Mouse (Mus musculus) midbrain, embryonic 15.5 days (tissue): Measurements from ENCODE around the gene Gps1. TPM values are rescaled to one million over a fixed set of nuclear protein-coding genes. Genes with fewer than 3 reads are reported as not detected.
"Not testable (repeated sequence)": the region's sequence is repeated elsewhere in the genome, so short reads cannot be mapped to it uniquely, and the experiment has no call there.

Experiments
- ATAC-seq: fragments of 200-750 bp; cut with Nextera tagmentation; replicated peaks from 2 replicates; pipeline ENCODE4 v1.8.0; 2017; ENCODE audit warnings: moderate TSS enrichment
- H3K27ac ChIP-seq: fragments of 300-500 bp; sonication (generic); 2 replicates; pipeline ENCODE4 v1.5.1; 2015; ENCODE audit warnings: mild to moderate bottlenecking, inconsistent platforms
- H3K27me3 ChIP-seq: fragments of 300-500 bp; sonication (generic); replicated peaks from 2 replicates; pipeline ENCODE4 v1.6.1; 2015; ENCODE audit warnings: inconsistent platforms
- H3K36me3 ChIP-seq: fragments of 300-500 bp; sonication (generic); replicated peaks from 2 replicates; pipeline ENCODE4 v1.6.1; 2015; ENCODE audit warnings: inconsistent platforms
- H3K4me1 ChIP-seq: fragments of 300-500 bp; sonication (generic); 2 replicates; pipeline ENCODE4 v1.6.1; 2015; ENCODE audit warnings: inconsistent platforms
- H3K4me2 ChIP-seq: fragments of 300-500 bp; sonication (generic); 2 replicates; pipeline ENCODE4 v1.6.1; 2015; ENCODE audit warnings: inconsistent platforms, mild to moderate bottlenecking, moderate library complexity
- H3K4me3 ChIP-seq: fragments of 300-500 bp; sonication (generic); 2 replicates; pipeline ENCODE4 v1.5.1; 2015; ENCODE audit warnings: mild to moderate bottlenecking, inconsistent platforms
- H3K9ac ChIP-seq: fragments of 300-500 bp; sonication (generic); 2 replicates; pipeline ENCODE4 v1.6.1; 2015; ENCODE audit warnings: mild to moderate bottlenecking, inconsistent platforms
- H3K9me3 ChIP-seq: fragments of 300-500 bp; sonication (generic); 2 replicates; pipeline ENCODE4 v1.6.1; 2016; ENCODE audit warnings: inconsistent platforms
- WGBS: fragments of 180-500 bp; shearing (Covaris S2); methylation state at CpG from one replicate; pipeline ENCODE4 v1.1.7; 2015; ENCODE audit warnings: mixed read lengths; 5-methylcytosine and 5-hydroxymethylcytosine counted together
- polyA plus RNA-seq: library from polyadenylated mRNA; unstranded; fragments of >200 nt; fragmentation: Nextera tagmentation; extraction: Ambion mirVana; gene quantifications from 2 replicates; pipeline ENCODE4 v1.2.1, GENCODE M21; 2015

The Gps1 gene
- polyA plus RNA-seq = 296 and 300 TPM in 2 replicates

- H3K9me3 ChIP-seq = no peaks in the 10 kb centered on the region
- H3K4me2 ChIP-seq = peak within 1 kb of the TSS; percentile 97
- peak; percentile 91 for ATAC-seq
- H3K9ac ChIP-seq = peak within 1 kb of the TSS; percentile 97
- peaks cover 24% of the 10 kb centered on the region for H3K36me3 ChIP-seq
- 1% methylated on average over 93 of the region's 107 CpGs for WGBS
- peak within 1 kb of the TSS; percentile 95 for H3K4me3 ChIP-seq
- H3K27me3 ChIP-seq = no peaks in the 10 kb centered on the region
- H3K4me1 ChIP-seq = peaks cover 27% of the 10 kb centered on the region
- peak within 1 kb of the TSS; percentile 85 for H3K27ac ChIP-seq
Measured at GRCm38 (mm10) chr11:120784064-120784791, at the start of gene Gps1, which contains the start of gene Rfng. Gps1 (plus strand) TSS chr11:120784272. Rfng (minus strand) TSS chr11:120784207.

- no peaks in the 10 kb centered on the region for H3K9me3 ChIP-seq
- no peak overlapping the region for H3K27ac ChIP-seq
- H3K27me3 ChIP-seq = no peaks in the 10 kb centered on the region
- H3K4me1 ChIP-seq = no peaks in the 10 kb centered on the region
- WGBS = 82% methylated on average over 6 of the region's 6 CpGs
- no peak for ATAC-seq
- no peak overlapping the region for H3K4me2 ChIP-seq
- no peaks in the 10 kb centered on the region for H3K36me3 ChIP-seq
- H3K4me3 ChIP-seq = no peak overlapping the region
- no peak overlapping the region for H3K9ac ChIP-seq
Measured at GRCm38 (mm10) chr11:120736424-120736823, 47.6 kb upstream of the Gps1 start.

- no peak overlapping the region for H3K4me3 ChIP-seq
- no peaks in the 10 kb centered on the region for H3K4me1 ChIP-seq
- no peaks in the 10 kb centered on the region for H3K27me3 ChIP-seq
- ATAC-seq = no peak
- no peaks in the 10 kb centered on the region for H3K9me3 ChIP-seq
- H3K27ac ChIP-seq = no peak overlapping the region
- no peak overlapping the region for H3K4me2 ChIP-seq
- 93% methylated on average over 5 of the region's 5 CpGs for WGBS
- no peaks in the 10 kb centered on the region for H3K36me3 ChIP-seq
- no peak overlapping the region for H3K9ac ChIP-seq
Measured at GRCm38 (mm10) chr11:120740981-120741380, 43.1 kb upstream of the Gps1 start.

GRCm38 (mm10) chr11:120744121-120744701 is 39.9 kb upstream of the Gps1 start:
- Histone ChIP-seq H3K36me3 (no peaks in the 10 kb centered on the region), H3K4me2 (no peak overlapping the region), H3K27me3 (no peaks in the 10 kb centered on the region), H3K9me3 (no peaks in the 10 kb centered on the region), H3K27ac (no peak overlapping the region), H3K9ac (no peak overlapping the region), H3K4me1 (no peaks in the 10 kb centered on the region), H3K4me3 (no peak overlapping the region)
- 74% methylated on average over 7 of the region's 7 CpGs for WGBS
- ATAC-seq = no peak

- no peak overlapping the region for H3K9ac ChIP-seq
- no peak overlapping the region for H3K4me2 ChIP-seq
- H3K9me3 ChIP-seq = no peaks in the 10 kb centered on the region
- H3K4me3 ChIP-seq = no peak overlapping the region
- no peak overlapping the region for H3K27ac ChIP-seq
- WGBS = 80% methylated on average over 4 of the region's 4 CpGs
- H3K27me3 ChIP-seq = no peaks in the 10 kb centered on the region
- H3K4me1 ChIP-seq = no peaks in the 10 kb centered on the region
- H3K36me3 ChIP-seq = no peaks in the 10 kb centered on the region
- no peak for ATAC-seq
Measured at GRCm38 (mm10) chr11:120747974-120748373, 36.1 kb upstream of the Gps1 start.

- Histone ChIP-seq H3K4me3 (no peak overlapping the region), H3K36me3 (no peaks in the 10 kb centered on the region), H3K27ac (no peak overlapping the region), H3K27me3 (no peaks in the 10 kb centered on the region), H3K9ac (no peak overlapping the region), H3K4me2 (no peak overlapping the region), H3K4me1 (no peaks in the 10 kb centered on the region), H3K9me3 (no peaks in the 10 kb centered on the region)
- 60% methylated on average over 8 of the region's 8 CpGs for WGBS
- ATAC-seq = no peak
Measured at GRCm38 (mm10) chr11:120749430-120749829, 34.6 kb upstream of the Gps1 start.

- Histone ChIP-seq H3K36me3 (no peaks in the 10 kb centered on the region), H3K27ac (no peak overlapping the region), H3K9me3 (no peaks in the 10 kb centered on the region), H3K4me2 (no peak overlapping the region), H3K4me1 (no peaks in the 10 kb centered on the region), H3K9ac (no peak overlapping the region), H3K27me3 (no peaks in the 10 kb centered on the region), H3K4me3 (no peak overlapping the region)
- no peak for ATAC-seq
- WGBS = 73% methylated on average over 4 of the region's 4 CpGs
Measured at GRCm38 (mm10) chr11:120751606-120752005, 32.5 kb upstream of the Gps1 start.

- WGBS = 94% methylated on average over 9 of the region's 9 CpGs
- H3K27me3 ChIP-seq = no peaks in the 10 kb centered on the region; the same call in 1 of the 2 replicates
Measured at GRCm38 (mm10) chr11:120760236-120760635, 23.8 kb upstream of the Gps1 start.

GRCm38 (mm10) chr11:120761811-120762671 is 22.0 kb upstream of the Gps1 start:
- Histone ChIP-seq H3K4me3 (no peak overlapping the region), H3K4me2 (no peak overlapping the region), H3K4me1 (no peaks in the 10 kb centered on the region), H3K9ac (no peak overlapping the region), H3K9me3 (no peaks in the 10 kb centered on the region), H3K27ac (no peak overlapping the region), H3K27me3 (no peaks in the 10 kb centered on the region; the same call in 1 of the 2 replicates), H3K36me3 (no peaks in the 10 kb centered on the region)
- 70% methylated on average over 14 of the region's 14 CpGs for WGBS
- no peak for ATAC-seq

More at GRCm38 (mm10) chr11:120760236-120760635, 23.8 kb upstream of the Gps1 start:
- no peak overlapping the region for H3K4me2 ChIP-seq
- no peak for ATAC-seq
- no peaks in the 10 kb centered on the region for H3K4me1 ChIP-seq
- H3K9me3 ChIP-seq = no peaks in the 10 kb centered on the region
- H3K9ac ChIP-seq = no peak overlapping the region
- no peak overlapping the region for H3K4me3 ChIP-seq
- no peak overlapping the region for H3K27ac ChIP-seq
- H3K36me3 ChIP-seq = no peaks in the 10 kb centered on the region

- 17% methylated on average over 14 of the region's 14 CpGs for WGBS
- H3K9me3 ChIP-seq, H3K27me3 ChIP-seq, H3K9ac ChIP-seq, H3K36me3 ChIP-seq, ATAC-seq, H3K4me3 ChIP-seq, H3K4me2 ChIP-seq, H3K4me1 ChIP-seq, H3K27ac ChIP-seq: not testable (repeated sequence)
Measured at GRCm38 (mm10) chr11:120762672-120763041, 21.4 kb upstream of the Gps1 start, which contains the start of gene Hmga1b. Hmga1b (plus strand) TSS chr11:120762794.

GRCm38 (mm10) chr11:120763121-120763999 is 20.7 kb upstream of the Gps1 start:
- H3K4me1 ChIP-seq, H3K27ac ChIP-seq, H3K4me2 ChIP-seq, H3K9ac ChIP-seq, H3K4me3 ChIP-seq, H3K36me3 ChIP-seq, H3K9me3 ChIP-seq, H3K27me3 ChIP-seq: not testable (repeated sequence)
- WGBS = 7% methylated on average over 6 of the region's 23 CpGs
- ATAC-seq = peak; percentile 48; the same call in 1 of the 2 replicates
